Comparison of ENCODE assay signal across 24 mouse cellular contexts in genomic region chr1:181376431-181376830, GRCm38 (mm10). TPM values are rescaled to one million over a fixed set of nuclear protein-coding genes. Genes with fewer than 3 reads are reported as not detected.
DNase-seq lines count a peak whose midpoint lies in the region; ATAC-seq and TF ChIP-seq lines count a peak whose summit lies in the region.
"Had no signal": no experiment of that assay in that cellular context is flagged by ENCODE, and none has a peak within 500 bp of the region (broad histone marks: within the 10 kb centered on the region; RNA-seq: fewer than 3 reads in every experiment).

No protein-coding gene starts in this region.

- no peaks in the 10 kb centered on the region for H3K9me3 ChIP-seq in liver, postnatal 0 days (ENCODE audit: low read length)
- H3K9me3 ChIP-seq: embryonic facial prominence, embryonic 10.5 days; hindbrain, embryonic 15.5 days; kidney, embryonic 15.5 days; limb, embryonic 12.5 days; liver, embryonic 13.5 days; neural tube, embryonic 12.5 days had no signal

- H3K4me3 ChIP-seq in liver, postnatal 0 days (ENCODE audit: low read depth, low read length): no peak overlapping the region
- H3K4me3 ChIP-seq: embryonic facial prominence, embryonic 10.5 days; heart, adult 2 months; hindbrain, embryonic 15.5 days; kidney, embryonic 15.5 days; limb, embryonic 12.5 days; liver, embryonic 13.5 days; neural tube, embryonic 12.5 days had no signal

- no peak overlapping the region for H3K27ac ChIP-seq in liver, postnatal 0 days (ENCODE audit: low read depth)
- H3K27ac ChIP-seq: embryonic facial prominence, embryonic 10.5 days; heart, adult 2 months; hindbrain, embryonic 15.5 days; kidney, embryonic 15.5 days; limb, embryonic 12.5 days; liver, embryonic 13.5 days; macrophage; neural tube, embryonic 12.5 days had no signal

- TF ChIP-seq CTCF in liver, postnatal 0 days (IDR thresholded peaks at IDR 0.05; ENCODE audit: low read depth): no peak
- TF ChIP-seq CTCF in brain, embryonic 14.5 days (IDR thresholded peaks at IDR 0.05; ENCODE audit: borderline replicate concordance, extremely low read depth, insufficient read depth, insufficient read length): no peak

- H3K4me1 ChIP-seq in liver, postnatal 0 days (ENCODE audit: insufficient read depth): no peaks in the 10 kb centered on the region
- H3K4me1 ChIP-seq: embryonic facial prominence, embryonic 10.5 days; kidney, embryonic 15.5 days; limb, embryonic 12.5 days; neural tube, embryonic 12.5 days had no signal

- H3K4me2 ChIP-seq in liver, postnatal 0 days (ENCODE audit: low read depth, low read length): no peak overlapping the region
- H3K4me2 ChIP-seq: hindbrain, embryonic 15.5 days; kidney, embryonic 15.5 days; limb, embryonic 12.5 days; liver, embryonic 13.5 days; neural tube, embryonic 12.5 days had no signal

- no peak for DNase-seq in liver, postnatal 0 days
- DNase-seq in liver: no peak
- peak; percentile 66 for DNase-seq in Muller cell, postnatal 12 days (ENCODE audit: inconsistent ontology term)
- peak; percentile 61 for DNase-seq in brain, embryonic 14.5 days (ENCODE audit: low read depth)
- DNase-seq in retina, embryonic 14.5 days (ENCODE audit: low spot score): peak; percentile 23
- no peak for DNase-seq in gastrocnemius, postnatal 25 days
- DNase-seq in kidney, postnatal 10 days: no peak
- DNase-seq: adrenal gland, postnatal 36 days; cerebellum, adult 9-10 months; gastrocnemius, postnatal 10 days; heart, adult 2 months; heart, postnatal 4 days; liver, embryonic 13.5 days; right cerebral cortex, postnatal 4 days had no signal

- no peak for TF ChIP-seq POLR2A in brain, embryonic 14.5 days (IDR thresholded peaks at IDR 0.05; ENCODE audit: borderline replicate concordance, extremely low read depth, insufficient read depth, insufficient read length, poor library complexity, severe bottlenecking)

- peak; percentile 30; the same call in 1 of the 2 replicates for ATAC-seq in liver, postnatal 0 days
- ATAC-seq: CD4-positive, CD25-positive, alpha-beta regulatory T cell, adult 4 months; intestine, postnatal 0 days had no signal

- H3K27me3 ChIP-seq in liver, postnatal 0 days (ENCODE audit: insufficient read depth, low read length): no peaks in the 10 kb centered on the region
- H3K27me3 ChIP-seq: hindbrain, embryonic 15.5 days; kidney, embryonic 15.5 days; neural tube, embryonic 12.5 days had no signal

- H3K9ac ChIP-seq in liver, postnatal 0 days (replicated peaks): no peak overlapping the region
- H3K9ac ChIP-seq: hindbrain, embryonic 15.5 days; kidney, embryonic 15.5 days; limb, embryonic 12.5 days; liver, embryonic 13.5 days; neural tube, embryonic 12.5 days had no signal

- no peaks in the 10 kb centered on the region for H3K36me3 ChIP-seq in liver, postnatal 0 days (replicated peaks; ENCODE audit: insufficient read depth, low read length)
- H3K36me3 ChIP-seq: embryonic facial prominence, embryonic 10.5 days; hindbrain, embryonic 15.5 days; kidney, embryonic 15.5 days; limb, embryonic 12.5 days; liver, embryonic 13.5 days; neural tube, embryonic 12.5 days had no signal

- WGBS in liver, postnatal 0 days (ENCODE audit: insufficient replicate concordance): 51% methylated on average over 8 of the region's 8 CpGs

- no peak for TF ChIP-seq EP300 in liver, postnatal 0 days (IDR thresholded peaks at IDR 0.05; ENCODE audit: low read depth)

RNA-seq across cellular contexts. Expression of gene Cnih3, which starts 24.0 kb away (rescaled TPM):
- not detected in 2 replicates for polyA plus RNA-seq in liver, postnatal 0 days (2015; fragmentation: Nextera tagmentation; extraction: Ambion mirVana)
- 6.7 and 10.5 TPM in 2 replicates for polyA plus RNA-seq in brain, embryonic 14.5 days (2012; rRNA removed)
- total RNA-seq in gastrocnemius, postnatal 25 days (2021): not detected
- total RNA-seq: adrenal gland, postnatal 36 days; heart, adult 2 months; heart, postnatal 4 days; monocyte, adult 5-6 weeks had no signal
- polyA plus RNA-seq: CD4-positive, CD25-positive, alpha-beta regulatory T cell, adult 4 months; large intestine, adult 2 months; liver, embryonic 13.5 days; macrophage had no signal

Comparison
In these comparisons a context has a peak if more than half of its experiments do, and no peak if none do; other contexts are left out.
1. DNase-seq: peak in Muller cell, postnatal 12 days (single experiment), brain, embryonic 14.5 days (single experiment) and retina, embryonic 14.5 days (single experiment); none in liver, postnatal 0 days (single experiment), liver (single experiment), gastrocnemius, postnatal 25 days (single experiment) and kidney, postnatal 10 days (single experiment).